Mouse (Mus musculus) midbrain, postnatal 0 days (tissue): ENCODE measurements around the gene Ppy. TPM values are rescaled to one million over a fixed set of nuclear protein-coding genes. Genes with fewer than 3 reads are reported as not detected.

Source experiments
- ATAC-seq: fragments of 200-750 bp; cut with Nextera tagmentation; 2 replicates; pipeline ENCODE4 v1.8.0; 2017; ENCODE audit warnings: moderate number of reproducible peaks, mild to moderate bottlenecking, moderate TSS enrichment, moderate library complexity; ENCODE audit not compliant: low FRiP score
- DNase-seq: peaks from one replicate; pipeline ENCODE4 v3.0.0-alpha.2; 2015; ENCODE audit warnings: low spot score
- H3K27ac ChIP-seq: fragments of 300-500 bp; sonication (generic); 2 replicates; pipeline ENCODE4 v1.5.1; 2014; ENCODE audit warnings: low read depth, mild to moderate bottlenecking, low read length, mixed read lengths
- H3K27me3 ChIP-seq: fragments of 300-500 bp; sonication (generic); 2 replicates; pipeline ENCODE4 v1.6.1; 2014; ENCODE audit warnings: low read length, control low read depth, mixed read lengths; ENCODE audit not compliant: insufficient read depth
- H3K36me3 ChIP-seq: fragments of 300-500 bp; sonication (generic); 2 replicates; pipeline ENCODE4 v1.6.1; 2014; ENCODE audit warnings: low read length, control low read depth, mixed read lengths; ENCODE audit not compliant: insufficient read depth
- H3K4me1 ChIP-seq: fragments of 300-500 bp; sonication (generic); 2 replicates; pipeline ENCODE4 v1.6.1; 2014; ENCODE audit warnings: mild to moderate bottlenecking, control low read depth, antibody characterized with exemption, low read length, mixed read lengths; ENCODE audit not compliant: insufficient read depth
- H3K4me2 ChIP-seq: fragments of 300-500 bp; sonication (generic); 2 replicates; pipeline ENCODE4 v1.6.1; 2014; ENCODE audit warnings: low read depth, mild to moderate bottlenecking, low read length, mixed read lengths; ENCODE audit not compliant: poor library complexity, severe bottlenecking
- H3K4me3 ChIP-seq: fragments of 300-500 bp; sonication (generic); 2 replicates; pipeline ENCODE4 v1.5.1; 2014; ENCODE audit warnings: low read depth, mild to moderate bottlenecking, low read length, moderate library complexity
- H3K9ac ChIP-seq: fragments of 300-500 bp; sonication (generic); replicated peaks from 2 replicates; pipeline ENCODE4 v1.6.1; 2014; ENCODE audit warnings: mild to moderate bottlenecking, low read length, moderate library complexity, mixed read lengths; ENCODE audit not compliant: poor library complexity, severe bottlenecking
- H3K9me3 ChIP-seq: fragments of 300-500 bp; sonication (generic); 2 replicates; pipeline ENCODE4 v1.6.1; 2016; ENCODE audit warnings: low read length, control low read depth
- CTCF ChIP-seq: IDR thresholded peaks from 2 replicates; pipeline ENCODE4 v1.5.1; 2016; ENCODE audit warnings: antibody characterized with exemption, mild to moderate bottlenecking
- WGBS: fragments of 180-500 bp; shearing (Covaris S2); extraction: QIAGEN DNeasy Blood & Tissue Kit; methylation state at CpG from one replicate; pipeline ENCODE4 v1.1.7; 2014; 5-methylcytosine and 5-hydroxymethylcytosine counted together
- polyA plus RNA-seq: library from polyadenylated mRNA; unstranded; fragments of >200 nt; fragmentation: Nextera tagmentation; extraction: Ambion mirVana; gene quantifications from 2 replicates; pipeline ENCODE4 v1.2.1, GENCODE M21; 2015
- total RNA-seq: library from RNA; depleted of rRNA; stranded (reverse); fragments of >200 nt; gene quantifications from 2 replicates; pipeline ENCODE4 v1.2.3, GENCODE M21; 2014; rRNA removed

The Ppy gene
- total and polyA plus RNA-seq, 2 experiments from 2014 or later = not detected

- H3K9ac ChIP-seq = peak overlapping the region; percentile 45
- 5% methylated on average over 22 of the region's 23 CpGs for WGBS
- no peak overlapping the region for H3K27ac ChIP-seq
- no peaks in the 10 kb centered on the region for H3K27me3 ChIP-seq
- H3K4me2 ChIP-seq = peak overlapping the region; percentile 53
- ATAC-seq (peak; percentile 58), DNase-seq (peak; percentile 83)
- H3K9me3 ChIP-seq = no peaks in the 10 kb centered on the region
- H3K4me3 ChIP-seq = peak overlapping the region; percentile 32
- H3K4me1 ChIP-seq = no peaks in the 10 kb centered on the region
- peaks cover 49% of the 10 kb centered on the region for H3K36me3 ChIP-seq
- TF ChIP-seq CTCF = peak; percentile 97
These were observed 39.7 kb downstream of the Ppy start for GRCm38 (mm10) chr11:102061236-102061940.

DNA sequence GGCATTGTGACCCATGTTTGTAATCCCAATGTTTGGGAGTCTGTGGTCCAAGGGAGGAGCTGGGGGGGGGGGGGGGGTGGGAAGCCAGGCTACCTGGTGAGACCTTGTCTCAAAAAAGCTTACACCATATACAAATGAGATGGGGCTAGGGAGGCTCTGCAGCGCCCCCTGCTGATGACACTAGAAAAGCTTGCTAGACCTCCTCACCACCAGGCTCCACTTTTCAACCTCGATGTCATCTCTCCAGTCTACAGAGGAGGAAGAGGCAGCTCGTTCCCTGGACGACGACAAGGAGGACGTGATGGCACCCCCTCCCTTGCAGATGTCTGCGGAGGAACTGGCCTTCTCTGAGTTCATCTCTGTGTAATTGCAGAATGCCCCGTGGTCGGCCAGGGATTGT is 47.3 kb downstream of the Ppy start:
- no peak for ATAC-seq
- TF ChIP-seq CTCF = peak; percentile 62
- H3K27ac ChIP-seq = no peak overlapping the region
- peak; percentile 57 for DNase-seq
- no peaks in the 10 kb centered on the region for H3K27me3 ChIP-seq
- no peaks in the 10 kb centered on the region for H3K9me3 ChIP-seq
- H3K9ac ChIP-seq = no peak overlapping the region
- H3K4me3 ChIP-seq = no peak overlapping the region
- H3K4me1 ChIP-seq = no peaks in the 10 kb centered on the region
- peaks cover 8% of the 10 kb centered on the region for H3K36me3 ChIP-seq
- WGBS = 32% methylated on average over 9 of the region's 9 CpGs
- H3K4me2 ChIP-seq = no peak overlapping the region

GRCm38 (mm10) chr11:102053183-102053582 is 47.9 kb downstream of the Ppy start:
- no peak for TF ChIP-seq CTCF
- DNase-seq (no peak), ATAC-seq (no peak)
- no peak overlapping the region for H3K4me2 ChIP-seq
- H3K9ac ChIP-seq = no peak overlapping the region
- no peaks in the 10 kb centered on the region for H3K4me1 ChIP-seq
- no peak overlapping the region for H3K27ac ChIP-seq
- WGBS = 74% methylated on average over 7 of the region's 7 CpGs
- no peaks in the 10 kb centered on the region for H3K27me3 ChIP-seq
- no peak overlapping the region for H3K4me3 ChIP-seq
- H3K36me3 ChIP-seq = peaks cover 4% of the 10 kb centered on the region; the same call in 1 of the 2 replicates
- H3K9me3 ChIP-seq = no peaks in the 10 kb centered on the region

- no peaks in the 10 kb centered on the region for H3K4me1 ChIP-seq
- H3K4me3 ChIP-seq = no peak overlapping the region
- H3K9ac ChIP-seq = no peak overlapping the region
- peaks cover 4% of the 10 kb centered on the region; the same call in 1 of the 2 replicates for H3K36me3 ChIP-seq
- H3K27me3 ChIP-seq = no peaks in the 10 kb centered on the region
- WGBS = 79% methylated on average over 12 of the region's 12 CpGs
- no peak for TF ChIP-seq CTCF
- H3K4me2 ChIP-seq = no peak overlapping the region
- DNase-seq (no peak), ATAC-seq (no peak)
- no peak overlapping the region for H3K27ac ChIP-seq
- H3K9me3 ChIP-seq = no peaks in the 10 kb centered on the region
These were observed 48.4 kb downstream of the Ppy start for GRCm38 (mm10) chr11:102052697-102053096.

- Histone ChIP-seq H3K27ac (0 out of 2 replicates have a peak overlapping the region, but pooled peaks have one; percentile 18), H3K36me3 (peaks cover 1% of the 10 kb centered on the region; the same call in 1 of the 2 replicates), H3K4me1 (no peaks in the 10 kb centered on the region), H3K9ac (no peak overlapping the region), H3K9me3 (no peaks in the 10 kb centered on the region), H3K4me3 (no peak overlapping the region), H3K4me2 (no peak overlapping the region), H3K27me3 (no peaks in the 10 kb centered on the region)
- 58% methylated on average over 4 of the region's 4 CpGs for WGBS
- ATAC-seq = no peak
- no peak for DNase-seq
- no peak for TF ChIP-seq CTCF
These were observed 49.2 kb downstream of the Ppy start for GRCm38 (mm10) chr11:102051954-102052353.

DNA sequence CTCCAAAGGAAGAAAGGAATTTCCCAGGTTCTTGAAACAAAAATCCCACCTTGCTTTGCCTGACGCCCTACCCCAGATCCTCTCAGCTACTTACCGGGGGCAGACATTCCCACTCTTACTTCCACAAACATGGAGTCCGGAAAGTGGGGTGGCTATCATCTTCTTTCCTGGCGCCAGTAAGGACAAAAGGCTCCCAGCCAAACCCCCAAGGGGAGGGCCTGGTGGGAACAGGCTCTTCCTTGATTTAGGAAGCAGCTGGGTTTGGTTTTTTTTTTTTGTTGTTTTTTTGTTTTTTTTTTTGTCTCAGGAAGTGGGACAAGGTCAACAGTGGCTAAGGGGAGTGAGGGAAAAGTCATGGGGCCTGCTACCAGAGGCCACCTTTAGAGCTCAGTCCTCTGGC is 49.6 kb downstream of the Ppy start:
- Histone ChIP-seq H3K9ac (no peak overlapping the region), H3K36me3 (no peaks in the 10 kb centered on the region), H3K27me3 (no peaks in the 10 kb centered on the region), H3K27ac (no peak overlapping the region), H3K4me3 (no peak overlapping the region), H3K4me2 (no peak overlapping the region), H3K9me3 (no peaks in the 10 kb centered on the region), H3K4me1 (no peaks in the 10 kb centered on the region)
- no peak for DNase-seq
- 68% methylated on average over 4 of the region's 4 CpGs for WGBS
- no peak for TF ChIP-seq CTCF
- ATAC-seq = no peak

Other genes with a start within 250 kb of the Ppy start
- 0.66 and 1.0 TPM in 2 replicates for gene Meox1, start 206.9 kb downstream of the Ppy start, total RNA-seq
- gene Meox1, start 206.9 kb downstream of the Ppy start, polyA plus RNA-seq = 0.83 and 1.2 TPM in 2 replicates
- gene Sost, start 134.3 kb downstream of the Ppy start, total RNA-seq = 0.11 TPM in 1 of 2 replicates, not detected in the other
- gene Sost, start 134.3 kb downstream of the Ppy start, polyA plus RNA-seq = 0.12 TPM in 1 of 2 replicates, not detected in the other
- gene Cfap97d1, start 117.0 kb downstream of the Ppy start, total RNA-seq = not detected in 2 replicates
- gene Cfap97d1, start 117.0 kb downstream of the Ppy start, polyA plus RNA-seq = not detected in 2 replicates
- 36.3 and 54.3 TPM in 2 replicates for gene Dusp3, start 114.3 kb downstream of the Ppy start, total RNA-seq
- 44.1 and 48.5 TPM in 2 replicates for gene Dusp3, start 114.3 kb downstream of the Ppy start, polyA plus RNA-seq
- 68.2 and 71.9 TPM in 2 replicates for gene Mpp3, start 72.9 kb downstream of the Ppy start, total RNA-seq
- gene Mpp3, start 72.9 kb downstream of the Ppy start, polyA plus RNA-seq = 53.9 and 54.7 TPM in 2 replicates
- gene Cd300lg, start 59.8 kb downstream of the Ppy start, total RNA-seq = 0.14 TPM in 1 of 2 replicates, not detected in the other
- gene Cd300lg, start 59.8 kb downstream of the Ppy start, polyA plus RNA-seq = 0.25 TPM in 2 replicates
- gene Mpp2, start 12.8 kb downstream of the Ppy start, total RNA-seq = 59.1 and 68.4 TPM in 2 replicates
- gene Mpp2, start 12.8 kb downstream of the Ppy start, polyA plus RNA-seq = 33.9 and 40.7 TPM in 2 replicates
- not detected in 2 replicates for gene Pyy, start 6.5 kb upstream of the Ppy start, total RNA-seq
- not detected in 2 replicates for gene Pyy, start 6.5 kb upstream of the Ppy start, polyA plus RNA-seq
- gene Nags, start 44.2 kb upstream of the Ppy start, total RNA-seq = 0.14 and 0.16 TPM in 2 replicates
- 0.09 and 0.11 TPM in 2 replicates for gene Nags, start 44.2 kb upstream of the Ppy start, polyA plus RNA-seq
- 35.2 and 41.1 TPM in 2 replicates for gene Tmem101, start 55.1 kb upstream of the Ppy start, total RNA-seq
- 42.4 and 44.4 TPM in 2 replicates for gene Tmem101, start 55.1 kb upstream of the Ppy start, polyA plus RNA-seq
- 77.7 and 86.2 TPM in 2 replicates for gene Lsm12, start 84.0 kb upstream of the Ppy start, total RNA-seq
- gene Lsm12, start 84.0 kb upstream of the Ppy start, polyA plus RNA-seq = 130 and 147 TPM in 2 replicates
- 43.1 and 68.5 TPM in 2 replicates for gene G6pc3, start 88.3 kb upstream of the Ppy start, total RNA-seq
- 42.0 and 48.7 TPM in 2 replicates for gene G6pc3, start 88.3 kb upstream of the Ppy start, polyA plus RNA-seq
- gene Hdac5, start 128.8 kb upstream of the Ppy start, total RNA-seq = 183 and 263 TPM in 2 replicates
- 61.9 and 65.9 TPM in 2 replicates for gene Hdac5, start 128.8 kb upstream of the Ppy start, polyA plus RNA-seq
- gene BC030867, start 147.6 kb upstream of the Ppy start, total RNA-seq = 2.1 TPM in 2 replicates
- 0.53 and 0.60 TPM in 2 replicates for gene BC030867, start 147.6 kb upstream of the Ppy start, polyA plus RNA-seq
- 2.3 and 2.5 TPM in 2 replicates for gene Asb16, start 167.4 kb upstream of the Ppy start, total RNA-seq
- gene Asb16, start 167.4 kb upstream of the Ppy start, polyA plus RNA-seq = 0.28 and 0.32 TPM in 2 replicates
- 80.5 and 90.8 TPM in 2 replicates for gene Tmub2, start 183.6 kb upstream of the Ppy start, total RNA-seq
- 65.4 and 73.9 TPM in 2 replicates for gene Tmub2, start 183.6 kb upstream of the Ppy start, polyA plus RNA-seq
- gene Atxn7l3, start 195.3 kb upstream of the Ppy start, total RNA-seq = 166 and 169 TPM in 2 replicates
- gene Atxn7l3, start 195.3 kb upstream of the Ppy start, polyA plus RNA-seq = 25.4 and 26.5 TPM in 2 replicates
- 64.3 and 71.4 TPM in 2 replicates for gene Ubtf, start 218.4 kb upstream of the Ppy start, total RNA-seq
- 56.3 and 64.3 TPM in 2 replicates for gene Ubtf, start 218.4 kb upstream of the Ppy start, polyA plus RNA-seq